ENCODE assay signal across 9 mouse cellular contexts in genomic region chr3:59077278-59077677, GRCm38 (mm10). TPM values are rescaled to one million over a fixed set of nuclear protein-coding genes. Genes with fewer than 3 reads are reported as not detected.
A peak's percentile ranks its signal among the peaks of the same experiment; 100 is the strongest.
DNase-seq lines count a peak whose midpoint lies in the region; TF ChIP-seq lines count a peak whose summit lies in the region.
"Had no signal": no experiment of that assay in that cellular context is flagged by ENCODE, and none has a peak within 500 bp of the region (broad histone marks: within the 10 kb centered on the region; RNA-seq: fewer than 3 reads in every experiment).

No protein-coding gene starts in this region.

- no peaks in the 10 kb centered on the region for H3K27me3 ChIP-seq in kidney, adult 2 months (replicated peaks; ENCODE audit: control insufficient read depth, insufficient read depth, low read length)
- H3K27me3 ChIP-seq: hindbrain, embryonic 15.5 days had no signal

- no peaks in the 10 kb centered on the region for H3K4me1 ChIP-seq in kidney, adult 2 months (ENCODE audit: control insufficient read depth, insufficient read depth, low read length)
- H3K4me1 ChIP-seq: hindbrain, embryonic 15.5 days had no signal

- H3K27ac ChIP-seq in kidney, adult 2 months (ENCODE audit: insufficient read depth, low read depth, low read length): no peak overlapping the region
- H3K27ac ChIP-seq: hindbrain, embryonic 15.5 days had no signal

- no peak overlapping the region for H3K4me3 ChIP-seq in kidney, adult 2 months (ENCODE audit: insufficient read depth, low read depth, low read length)
- H3K4me3 ChIP-seq: hindbrain, embryonic 15.5 days had no signal

- 0 out of 2 replicates have a peak, but pooled peaks have one; percentile 10 for TF ChIP-seq CTCF in kidney, adult 2 months (conservative IDR thresholded peaks at IDR 0.05; ENCODE audit: insufficient read depth, insufficient read length, low read depth, low read length)

- 22% methylated on average over 4 of the region's 4 CpGs for WGBS in kidney, adult 2 months

- peak; percentile 44 for DNase-seq in cerebellum, adult 9-10 months
- no peak for DNase-seq in cerebellum, adult 8-10 months
- DNase-seq in kidney, adult 2 months: peak; percentile 11
- no peak for DNase-seq in kidney, adult 18-20 months
- DNase-seq in thymus, postnatal 4 days: peak; percentile 35
- no peak for DNase-seq in thymus, adult 18-20 months
- no peak for DNase-seq in left cerebral cortex, adult 9 months (ENCODE audit: low spot score in 2 of 2)
- DNase-seq in spleen, adult 12 weeks (ENCODE audit: low spot score): no peak

- TF ChIP-seq POLR2A in kidney, adult 2 months (IDR thresholded peaks at IDR 0.05; ENCODE audit: low read depth, low read length): no peak

- H3K36me3 ChIP-seq in kidney, adult 2 months (ENCODE audit: control insufficient read depth, insufficient read depth, low read length): no peaks in the 10 kb centered on the region
- H3K36me3 ChIP-seq: hindbrain, embryonic 15.5 days had no signal

RNA-seq across cellular contexts. Expression of gene Gpr171, which starts 24.3 kb away (rescaled TPM):
- polyA plus RNA-seq in kidney, adult 2 months (2012; rRNA removed): 0.19 and 0.38 TPM in 2 replicates

Comparison
In these comparisons a context has a peak if more than half of its experiments do, and no peak if none do; other contexts are left out.
1. DNase-seq: peak in cerebellum, adult 9-10 months (single experiment), kidney, adult 2 months (single experiment) and thymus, postnatal 4 days (single experiment); none in cerebellum, adult 8-10 months (single experiment), kidney, adult 18-20 months (single experiment), thymus, adult 18-20 months (0 of 2), left cerebral cortex, adult 9 months (0 of 2) and spleen, adult 12 weeks (single experiment).